Mouse (Mus musculus): Measurements from ENCODE around the gene Dnaic2. TPM values are rescaled to one million over a fixed set of nuclear protein-coding genes. Genes with fewer than 3 reads are reported as not detected.

The Dnaic2 gene
- polyA plus RNA-seq, 1 experiment from 2014 or later: 1.9 TPM

- H3K9ac ChIP-seq (replicated peaks): no peak overlapping the region; the same call in 1 of the 2 replicates
- ATAC-seq (ENCODE audit: low FRiP score): peak; percentile 88
- WGBS: 31% methylated on average over 22 of the region's 22 CpGs
Observed at GRCm38 (mm10) chr11:114704071-114704913, 22.9 kb upstream of the Dnaic2 start.

GRCm38 (mm10) chr11:114706358-114706757 is 20.9 kb upstream of the Dnaic2 start:
- no peak for ATAC-seq (ENCODE audit: low FRiP score)
- H3K27me3 ChIP-seq (replicated peaks): no peaks in the 10 kb centered on the region
- H3K36me3 ChIP-seq: peaks cover 2% of the 10 kb centered on the region; the same call in 1 of the 2 replicates
- no peak overlapping the region for H3K4me2 ChIP-seq
- 88% methylated on average over 5 of the region's 5 CpGs for WGBS
- H3K9ac ChIP-seq (replicated peaks): no peak overlapping the region
- H3K9me3 ChIP-seq (replicated peaks): no peaks in the 10 kb centered on the region
- no peak overlapping the region for H3K27ac ChIP-seq (replicated peaks)
- H3K4me3 ChIP-seq (replicated peaks): no peak overlapping the region
- H3K4me1 ChIP-seq: peaks cover 23% of the 10 kb centered on the region

More at GRCm38 (mm10) chr11:114704071-114704913, 22.9 kb upstream of the Dnaic2 start:
- H3K4me2 ChIP-seq: peak overlapping the region; percentile 24; the same call in 1 of the 2 replicates
- H3K4me3 ChIP-seq (replicated peaks): no peak overlapping the region
- no peaks in the 10 kb centered on the region for H3K9me3 ChIP-seq (replicated peaks)
- peaks cover 23% of the 10 kb centered on the region for H3K4me1 ChIP-seq
- H3K27ac ChIP-seq (replicated peaks): peak overlapping the region; percentile 67
- H3K27me3 ChIP-seq (replicated peaks): no peaks in the 10 kb centered on the region
- H3K36me3 ChIP-seq: 0 out of 2 replicates have a peak, but pooled peaks cover 2% of the 10 kb centered on the region

DNA sequence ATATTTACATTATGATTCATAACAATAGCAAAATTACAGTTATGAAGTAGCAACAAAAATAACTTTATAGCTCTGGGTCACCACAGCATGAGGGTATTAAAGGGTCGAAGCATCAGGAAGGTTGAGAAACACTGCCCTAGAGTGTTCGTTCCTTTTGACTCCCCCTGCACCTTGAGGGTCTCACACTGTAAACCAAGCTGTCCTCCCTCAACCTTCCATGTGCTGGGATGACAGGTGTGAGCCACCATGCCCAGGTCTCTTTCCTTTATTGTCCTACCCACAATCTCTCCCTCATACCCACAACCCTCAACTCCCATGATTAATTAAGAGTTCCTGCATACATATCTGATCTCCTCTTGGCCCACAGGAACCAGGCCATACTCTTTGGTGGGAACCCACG is 15.8 kb upstream of the Dnaic2 start:
- H3K36me3 ChIP-seq: peaks cover 2% of the 10 kb centered on the region; the same call in 1 of the 2 replicates
- H3K27ac ChIP-seq (replicated peaks): no peak overlapping the region
- no peak overlapping the region for H3K9ac ChIP-seq (replicated peaks)
- H3K27me3 ChIP-seq (replicated peaks): no peaks in the 10 kb centered on the region
- ATAC-seq (ENCODE audit: low FRiP score): no peak
- H3K4me1 ChIP-seq: peaks cover 9% of the 10 kb centered on the region; the same call in 1 of the 2 replicates
- 71% methylated on average over 3 of the region's 3 CpGs for WGBS
- H3K4me3 ChIP-seq (replicated peaks): no peak overlapping the region
- H3K4me2 ChIP-seq: no peak overlapping the region
- no peaks in the 10 kb centered on the region for H3K9me3 ChIP-seq (replicated peaks)

GRCm38 (mm10) chr11:114711861-114712260 is 15.3 kb upstream of the Dnaic2 start:
- Histone ChIP-seq H3K4me1 (peaks cover 9% of the 10 kb centered on the region; the same call in 1 of the 2 replicates), H3K27me3 (replicated peaks) (no peaks in the 10 kb centered on the region), H3K4me2 (no peak overlapping the region), H3K9me3 (replicated peaks) (no peaks in the 10 kb centered on the region), H3K9ac (replicated peaks) (no peak overlapping the region), H3K4me3 (replicated peaks) (no peak overlapping the region), H3K27ac (replicated peaks) (no peak overlapping the region), H3K36me3 (peaks cover 2% of the 10 kb centered on the region; the same call in 1 of the 2 replicates)
- WGBS: 33% methylated on average over 12 of the region's 12 CpGs
- ATAC-seq (ENCODE audit: low FRiP score): no peak

DNA sequence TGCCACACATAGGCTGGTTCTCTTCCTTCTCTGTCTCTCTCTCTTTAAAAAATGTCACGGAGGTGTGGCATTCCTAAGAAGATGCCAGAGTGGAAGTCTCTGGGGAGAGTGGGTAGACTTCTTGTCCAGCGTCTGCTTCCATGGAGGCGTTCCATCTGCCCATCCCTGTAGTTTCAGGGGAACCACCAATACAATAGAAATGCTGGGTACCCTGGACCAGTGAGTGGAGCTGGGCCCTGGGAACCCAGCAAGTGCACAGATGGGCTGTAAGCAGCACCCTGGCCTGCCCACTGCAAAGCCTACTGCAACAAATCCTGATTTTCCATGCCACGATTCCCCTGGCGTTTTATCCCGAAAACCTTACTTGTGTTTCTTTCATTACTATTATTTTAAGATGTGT is 12.7 kb upstream of the Dnaic2 start:
- WGBS: 80% methylated on average over 6 of the region's 6 CpGs
- no peaks in the 10 kb centered on the region for H3K9me3 ChIP-seq (replicated peaks)
- H3K4me3 ChIP-seq (replicated peaks): no peak overlapping the region
- H3K4me2 ChIP-seq: no peak overlapping the region
- peaks cover 9% of the 10 kb centered on the region; the same call in 1 of the 2 replicates for H3K4me1 ChIP-seq
- ATAC-seq (ENCODE audit: low FRiP score): no peak
- H3K36me3 ChIP-seq: peaks cover 1% of the 10 kb centered on the region; the same call in 1 of the 2 replicates
- no peaks in the 10 kb centered on the region for H3K27me3 ChIP-seq (replicated peaks)
- H3K27ac ChIP-seq (replicated peaks): no peak overlapping the region
- no peak overlapping the region for H3K9ac ChIP-seq (replicated peaks)

DNA sequence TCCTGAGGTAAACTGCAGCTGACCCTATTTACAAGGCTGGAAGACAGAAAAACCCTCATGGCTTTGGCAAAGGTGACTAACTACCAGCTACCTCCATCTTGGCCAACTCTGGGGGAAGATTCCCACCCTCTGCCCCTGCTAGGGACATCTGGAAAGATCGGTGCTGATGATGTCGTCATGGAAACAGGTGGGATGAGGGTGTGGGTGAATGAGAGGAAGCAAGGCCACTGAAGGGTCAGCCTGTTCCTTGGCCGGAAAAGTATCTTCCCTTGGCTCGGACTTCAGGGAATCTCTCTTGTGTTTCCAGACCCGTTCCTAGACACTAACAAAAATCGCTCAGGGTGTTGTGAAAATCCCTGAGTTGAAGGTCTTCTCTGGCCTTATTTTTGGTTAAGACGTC is 11.7 kb upstream of the Dnaic2 start:
- Histone ChIP-seq H3K9ac (replicated peaks) (no peak overlapping the region), H3K27me3 (replicated peaks) (no peaks in the 10 kb centered on the region), H3K4me1 (peaks cover 9% of the 10 kb centered on the region; the same call in 1 of the 2 replicates), H3K4me3 (replicated peaks) (no peak overlapping the region), H3K9me3 (replicated peaks) (no peaks in the 10 kb centered on the region), H3K36me3 (0 out of 2 replicates have a peak, but pooled peaks cover 3% of the 10 kb centered on the region), H3K27ac (replicated peaks) (no peak overlapping the region; the same call in 1 of the 2 replicates), H3K4me2 (no peak overlapping the region)
- WGBS: 63% methylated on average over 7 of the region's 7 CpGs
- ATAC-seq (ENCODE audit: low FRiP score): no peak

GRCm38 (mm10) chr11:114720535-114720934 is 6.7 kb upstream of the Dnaic2 start:
- Histone ChIP-seq H3K4me1 (0 out of 2 replicates have a peak, but pooled peaks cover 2% of the 10 kb centered on the region), H3K36me3 (0 out of 2 replicates have a peak, but pooled peaks cover 3% of the 10 kb centered on the region), H3K27me3 (replicated peaks) (no peaks in the 10 kb centered on the region), H3K4me2 (no peak overlapping the region), H3K27ac (replicated peaks) (no peak overlapping the region), H3K9me3 (replicated peaks) (no peaks in the 10 kb centered on the region), H3K9ac (replicated peaks) (no peak overlapping the region), H3K4me3 (replicated peaks) (no peak overlapping the region)
- 94% methylated on average over 10 of the region's 10 CpGs for WGBS
- ATAC-seq (ENCODE audit: low FRiP score): no peak

DNA sequence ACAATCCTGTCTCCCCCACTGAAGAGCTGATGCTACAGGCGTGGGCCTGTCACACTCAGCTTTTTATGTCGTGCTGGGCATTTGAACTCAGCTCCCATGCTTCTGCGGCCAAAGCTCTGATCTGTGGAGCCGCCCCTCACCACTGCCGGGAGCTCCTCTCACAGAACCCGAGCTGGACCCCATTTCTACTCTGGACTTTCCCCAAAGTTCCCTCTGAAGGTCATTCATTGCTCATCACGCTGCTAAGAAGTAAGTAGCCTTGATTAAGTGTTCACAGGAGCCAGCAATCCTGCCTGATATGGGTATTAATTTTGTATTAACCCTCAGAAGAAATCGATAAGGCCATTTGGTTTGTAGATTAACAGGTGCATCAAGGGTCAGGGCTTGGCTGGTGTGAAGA is 4.8 kb upstream of the Dnaic2 start:
- 84% methylated on average over 8 of the region's 8 CpGs for WGBS
- 0 out of 2 replicates have a peak, but pooled peaks cover 3% of the 10 kb centered on the region for H3K36me3 ChIP-seq
- no peak overlapping the region for H3K4me2 ChIP-seq
- H3K9ac ChIP-seq (replicated peaks): no peak overlapping the region
- ATAC-seq (ENCODE audit: low FRiP score): no peak
- H3K4me3 ChIP-seq (replicated peaks): no peak overlapping the region
- H3K27me3 ChIP-seq (replicated peaks): no peaks in the 10 kb centered on the region
- no peaks in the 10 kb centered on the region for H3K9me3 ChIP-seq (replicated peaks)
- H3K27ac ChIP-seq (replicated peaks): no peak overlapping the region
- peaks cover 11% of the 10 kb centered on the region for H3K4me1 ChIP-seq

GRCm38 (mm10) chr11:114723030-114723429 is 4.2 kb upstream of the Dnaic2 start:
- H3K4me2 ChIP-seq: no peak overlapping the region
- H3K4me3 ChIP-seq (replicated peaks): no peak overlapping the region
- ATAC-seq (ENCODE audit: low FRiP score): no peak
- 79% methylated on average over 13 of the region's 13 CpGs for WGBS
- no peaks in the 10 kb centered on the region for H3K9me3 ChIP-seq (replicated peaks)
- 0 out of 2 replicates have a peak, but pooled peaks cover 3% of the 10 kb centered on the region for H3K36me3 ChIP-seq
- peaks cover 17% of the 10 kb centered on the region for H3K4me1 ChIP-seq
- no peaks in the 10 kb centered on the region for H3K27me3 ChIP-seq (replicated peaks)
- no peak overlapping the region for H3K9ac ChIP-seq (replicated peaks)
- no peak overlapping the region for H3K27ac ChIP-seq (replicated peaks)

- WGBS: 66% methylated on average over 11 of the region's 11 CpGs
- Histone ChIP-seq H3K9me3 (replicated peaks) (no peaks in the 10 kb centered on the region), H3K9ac (replicated peaks) (no peak overlapping the region), H3K4me1 (peaks cover 28% of the 10 kb centered on the region), H3K27me3 (replicated peaks) (0 out of 2 replicates have a peak, but pooled peaks cover 3% of the 10 kb centered on the region), H3K36me3 (no peaks in the 10 kb centered on the region), H3K4me2 (no peak overlapping the region), H3K27ac (replicated peaks) (no peak overlapping the region), H3K4me3 (replicated peaks) (no peak overlapping the region)
- ATAC-seq (ENCODE audit: low FRiP score): no peak
Observed at GRCm38 (mm10) chr11:114724787-114725590, 2.2 kb upstream of the Dnaic2 start.

DNA sequence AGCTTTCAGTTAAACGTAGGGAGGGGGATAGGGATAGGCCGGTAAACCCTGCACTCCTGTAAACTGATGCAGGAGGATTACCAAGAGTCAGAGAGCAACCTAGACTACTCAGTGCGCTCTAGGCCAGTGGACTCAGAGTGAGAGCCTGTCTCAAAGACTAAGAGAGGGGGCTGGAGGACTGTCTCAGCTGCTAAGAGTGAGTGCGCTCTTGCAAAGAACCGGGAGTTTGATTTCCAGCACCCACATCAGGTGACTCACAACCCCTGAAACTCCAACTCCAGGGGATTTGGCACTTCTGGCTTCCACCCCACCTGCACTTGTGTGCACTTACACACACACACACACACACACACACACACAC is 598 bp downstream of the Dnaic2 start:
- Histone ChIP-seq H3K4me3 (replicated peaks) (peak overlapping the region; percentile 39), H3K4me2 (peak overlapping the region; percentile 79), H3K4me1 (peaks cover 28% of the 10 kb centered on the region), H3K27me3 (replicated peaks) (0 out of 2 replicates have a peak, but pooled peaks cover 3% of the 10 kb centered on the region), H3K27ac (replicated peaks) (no peak overlapping the region; the same call in 1 of the 2 replicates), H3K9me3 (replicated peaks) (no peaks in the 10 kb centered on the region), H3K9ac (replicated peaks) (peak overlapping the region; percentile 32), H3K36me3 (no peaks in the 10 kb centered on the region)
- no peak; the same call in 1 of the 2 replicates for ATAC-seq (ENCODE audit: low FRiP score)
- 31% methylated on average over 5 of the region's 5 CpGs for WGBS
